Mouse (Mus musculus): ENCODE results near the gene Creb3l4. TPM values are rescaled to one million over a fixed set of nuclear protein-coding genes. Genes with fewer than 3 reads are reported as not detected.

Creb3l4 gene
- total and polyA plus RNA-seq, 3 experiments: 0.21 to 0.89 (median 0.59) TPM

- Histone ChIP-seq H3K9ac (ENCODE audit: insufficient read depth, low read depth) (peak within 1 kb of the TSS; percentile 99), H3K4me3 (replicated peaks in 1 of 3; ENCODE audit: low read depth in 2 of 3, low read length in 2 of 3, poor library complexity in 1 of 3) (peak within 1 kb of the TSS; percentile 76 to 92 (median 90)), H3K4me2 (ENCODE audit: insufficient read depth, low read depth, poor library complexity, severe bottlenecking) (peak within 1 kb of the TSS; percentile 63), H3K4me1 (ENCODE audit: control insufficient read depth in 1 of 2, insufficient read depth in 2 of 2) (peaks cover 31 to 61% of the 10 kb centered on the region in 2 experiments), H3K9me3 (replicated peaks; ENCODE audit: low read length) (no peaks in the 10 kb centered on the region), H3K79me2 (replicated peaks; ENCODE audit: control insufficient read depth, extremely low read depth, insufficient read depth, poor library complexity, severe bottlenecking) (peaks cover 28% of the 10 kb centered on the region), H3K27ac (ENCODE audit: insufficient read depth, low read depth) (peak within 1 kb of the TSS; percentile 98), H3K27me3 (replicated peaks) (no peaks in the 10 kb centered on the region), H3K36me3 (replicated peaks in 1 of 2; ENCODE audit: control insufficient read depth in 1 of 2, insufficient read depth in 1 of 2, low read length in 1 of 2) (peaks cover 57 to 69% of the 10 kb centered on the region in 2 experiments)
- peak; percentile 95 for DNase-seq (ENCODE audit: extremely low read depth)
- dilution Hi-C loops (cut with MboI; ENCODE audit: extremely low pct_ligation_motif_present, extremely low pct_unique_long_range_greater_than_20kb, low sequenced_read_pairs) (no loop called here), in situ Hi-C loops (cut with MboI; ENCODE audit: low pct_ligation_motif_present, low pct_unique_long_range_greater_than_20kb, low sequenced_read_pairs) (no loop called here)
- no peak for TF ChIP-seq ZKSCAN1 (IDR thresholded peaks at IDR 0.05; ENCODE audit: borderline replicate concordance, low read depth, low read length)
- TF ChIP-seq GABPA (IDR thresholded peaks at IDR 0.05; ENCODE audit: insufficient replicate concordance, low read depth, low read length): no peak
- TF ChIP-seq HCFC1 (IDR thresholded peaks at IDR 0.05; ENCODE audit: low read depth, low read length): peak; percentile 37; the same call in 1 of the 2 replicates
- TF ChIP-seq MEF2A (IDR thresholded peaks at IDR 0.05; ENCODE audit: borderline replicate concordance, low read depth, low read length): peak; percentile 71; the same call in 1 of the 2 replicates
- TF ChIP-seq TBP (conservative IDR thresholded peaks at IDR 0.05; ENCODE audit: low read depth, low read length): peak; percentile 79; the same call in 1 of the 2 replicates
- TF ChIP-seq BHLHE40 (IDR thresholded peaks at IDR 0.05; ENCODE audit: low read depth, low read length): peak; percentile 92
- no peak for TF ChIP-seq ZC3H11A (IDR thresholded peaks at IDR 0.05; ENCODE audit: low read depth, low read length)
- no peak for TF ChIP-seq PAX5 (IDR thresholded peaks at IDR 0.05; ENCODE audit: low read length)
- TF ChIP-seq NELFE (IDR thresholded peaks at IDR 0.05; ENCODE audit: low read depth, low read length): peak; percentile 79
- 0 out of 2 replicates have a peak, but pooled peaks have one; percentile 13 for TF ChIP-seq POLR2AphosphoS2 (IDR thresholded peaks at IDR 0.05; ENCODE audit: low read depth, low read length)
- TF ChIP-seq JUN (IDR thresholded peaks at IDR 0.05; ENCODE audit: insufficient read depth, low read depth, low read length): no peak
- peak; percentile 98 for TF ChIP-seq TCF12 (IDR thresholded peaks at IDR 0.05; ENCODE audit: low read depth, low read length)
- no peak for TF ChIP-seq E2F4 (IDR thresholded peaks at IDR 0.05; ENCODE audit: insufficient replicate concordance, low read depth, low read length)
- TF ChIP-seq UBTF (IDR thresholded peaks at IDR 0.05; ENCODE audit: low read depth, low read length): peak; percentile 93; the same call in 1 of the 2 replicates
- TF ChIP-seq MAFK (IDR thresholded peaks at IDR 0.05; ENCODE audit: insufficient replicate concordance, low read length): no peak
- TF ChIP-seq ZNF384 (IDR thresholded peaks at IDR 0.05; ENCODE audit: low read depth, low read length): no peak
- peak; percentile 95 for TF ChIP-seq MAZ (IDR thresholded peaks at IDR 0.05; ENCODE audit: low read depth, low read length)
- TF ChIP-seq ETS1 (conservative IDR thresholded peaks at IDR 0.05; ENCODE audit: low read depth, low read length): peak; percentile 89
- TF ChIP-seq MAX (IDR thresholded peaks at IDR 0.05; ENCODE audit: low read length): no peak; the same call in 1 of the 2 replicates
- TF ChIP-seq USF2 (conservative IDR thresholded peaks at IDR 0.05; ENCODE audit: low read depth, low read length): no peak
- peak; percentile 94 for TF ChIP-seq IRF4 (IDR thresholded peaks at IDR 0.05; ENCODE audit: low read depth, low read length)
- peak; percentile 11 to 77; a peak in 2 of 4 replicates for TF ChIP-seq CTCF (conservative IDR thresholded peaks at IDR 0.05 in 1 of 2, IDR thresholded peaks at IDR 0.05 in 1 of 2; ENCODE audit: low read depth in 2 of 2, low read length in 2 of 2)
- 0 out of 2 replicates have a peak, but pooled peaks have one; percentile 34 for TF ChIP-seq CHD2 (IDR thresholded peaks at IDR 0.05; ENCODE audit: low read length)
- peak; percentile 81 for TF ChIP-seq EP300 (IDR thresholded peaks at IDR 0.05; ENCODE audit: low read length)
- no peak for TF ChIP-seq MYC (IDR thresholded peaks at IDR 0.05; ENCODE audit: low read depth, low read length)
- TF ChIP-seq CHD1 (IDR thresholded peaks at IDR 0.05; ENCODE audit: low read depth, low read length): no peak; the same call in 1 of the 2 replicates
- peak; percentile 75 for TF ChIP-seq SIN3A (IDR thresholded peaks at IDR 0.05; ENCODE audit: low read length)
- TF ChIP-seq KAT2A (IDR thresholded peaks at IDR 0.05; ENCODE audit: insufficient replicate concordance, low read length): 0 out of 2 replicates have a peak, but pooled peaks have one; percentile 13
- TF ChIP-seq JUND (conservative IDR thresholded peaks at IDR 0.05; ENCODE audit: low read depth, low read length): no peak
- TF ChIP-seq USF1 (IDR thresholded peaks at IDR 0.05; ENCODE audit: low read depth, low read length): peak; percentile 75
- TF ChIP-seq NRF1 (IDR thresholded peaks at IDR 0.05; ENCODE audit: low read depth, low read length): peak; percentile 48
- peak; percentile 68 for TF ChIP-seq POLR2A (IDR thresholded peaks at IDR 0.05; ENCODE audit: low read depth, low read length)
- peak; percentile 63 for TF ChIP-seq ZMIZ1 (IDR thresholded peaks at IDR 0.05; ENCODE audit: low read depth, low read length)
- peak; percentile 79 for TF ChIP-seq ELF1 (IDR thresholded peaks at IDR 0.05; ENCODE audit: low read depth, low read length)
- peak; percentile 48 for TF ChIP-seq SMC3 (IDR thresholded peaks at IDR 0.05; ENCODE audit: low read depth, low read length)
- TF ChIP-seq MXI1 (IDR thresholded peaks at IDR 0.05; ENCODE audit: low read depth, low read length): peak; percentile 87
- TF ChIP-seq RCOR1 (conservative IDR thresholded peaks at IDR 0.05; ENCODE audit: low read depth, low read length): peak; percentile 49; the same call in 1 of the 2 replicates
Measured at GRCm38 (mm10) chr3:90265034-90265931, 22.0 kb upstream of the Creb3l4 start, which contains the start of gene Dennd4b. Gene Dennd4b, plus strand, starts transcription at chr3:90265185.
